ENCODE assay signal across 10 mouse cellular contexts in the genomic region with DNA sequence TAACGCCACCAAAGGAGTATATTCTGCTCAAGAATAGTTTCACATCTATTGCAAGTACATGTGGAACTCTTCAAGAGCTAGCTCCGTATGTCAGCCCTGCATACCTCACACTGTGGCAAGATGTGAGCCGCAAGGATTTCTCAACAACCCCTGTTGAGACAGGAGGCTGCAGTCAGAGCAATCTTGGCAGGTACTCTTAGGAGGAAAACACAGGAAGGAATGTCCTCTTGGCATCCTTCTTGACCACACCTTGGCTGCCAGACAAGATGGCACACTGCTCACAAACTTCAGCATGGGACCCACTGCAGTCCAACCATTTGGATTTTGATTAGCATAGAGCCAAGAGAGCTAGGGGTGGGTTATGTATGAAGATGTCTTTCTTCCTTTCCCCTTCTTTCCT.
"Had no signal": no experiment of that assay in that cellular context is flagged by ENCODE, and none has a peak within 500 bp of the region (broad histone marks: within the 10 kb centered on the region; RNA-seq: fewer than 3 reads in every experiment).

No protein-coding gene starts in this region.

- H3K9me3 ChIP-seq: limb, embryonic 13.5 days; midbrain, embryonic 13.5 days; stomach, embryonic 15.5 days had no signal

- ATAC-seq: midbrain, embryonic 13.5 days had no signal

- H3K27ac ChIP-seq: limb, embryonic 13.5 days; liver, embryonic 14.5 days; midbrain, embryonic 13.5 days; stomach, embryonic 15.5 days had no signal

- H3K4me2 ChIP-seq: limb, embryonic 13.5 days; midbrain, embryonic 13.5 days; stomach, embryonic 15.5 days had no signal

- H3K36me3 ChIP-seq: limb, embryonic 13.5 days; midbrain, embryonic 13.5 days; stomach, embryonic 15.5 days had no signal

- H3K4me3 ChIP-seq: limb, embryonic 13.5 days; midbrain, embryonic 13.5 days; stomach, embryonic 15.5 days had no signal

- H3K9ac ChIP-seq: limb, embryonic 13.5 days; liver, embryonic 14.5 days; midbrain, embryonic 13.5 days; stomach, embryonic 15.5 days had no signal

- DNase-seq: kidney, postnatal 25 days; layer of hippocampus, adult 9-11 months; layer of hippocampus, postnatal 36 days; right cerebral cortex, postnatal 14 days; thymus, adult 2 months; thymus, postnatal 25 days had no signal

- H3K27me3 ChIP-seq: limb, embryonic 13.5 days; midbrain, embryonic 13.5 days; stomach, embryonic 15.5 days had no signal

- H3K4me1 ChIP-seq: limb, embryonic 13.5 days; midbrain, embryonic 13.5 days; stomach, embryonic 15.5 days had no signal
